Mouse (Mus musculus) liver, embryonic 16.5 days (tissue): Measurements from ENCODE around the gene Mbd3. TPM values are rescaled to one million over a fixed set of nuclear protein-coding genes. Genes with fewer than 3 reads are reported as not detected.
A peak's percentile ranks its signal among the peaks of the same experiment; 100 is the strongest.

Experiments
- ATAC-seq: fragments of 200-750 bp; cut with Nextera tagmentation; 2 replicates; pipeline ENCODE4 v1.8.0; 2017; ENCODE audit warnings: low read depth, mild to moderate bottlenecking, moderate number of reproducible peaks, moderate library complexity
- H3K27ac ChIP-seq: fragments of 300-500 bp; sonication (generic); 2 replicates; pipeline ENCODE4 v1.5.1; 2014; ENCODE audit warnings: mild to moderate bottlenecking, low read length
- H3K27me3 ChIP-seq: fragments of 300-500 bp; sonication (generic); 2 replicates; pipeline ENCODE4 v1.6.1; 2014; ENCODE audit warnings: low read depth, low read length, mixed read lengths; ENCODE audit not compliant: control insufficient read depth, insufficient read depth
- H3K36me3 ChIP-seq: fragments of 300-500 bp; sonication (generic); 2 replicates; pipeline ENCODE4 v1.6.1; 2014; ENCODE audit warnings: mild to moderate bottlenecking; ENCODE audit not compliant: control insufficient read depth, insufficient read depth
- H3K4me1 ChIP-seq: fragments of 300-500 bp; sonication (generic); 2 replicates; pipeline ENCODE4 v1.6.1; 2014; ENCODE audit warnings: low read depth, low read length, mixed read lengths; ENCODE audit not compliant: control insufficient read depth
- H3K4me2 ChIP-seq: fragments of 300-500 bp; sonication (generic); 2 replicates; pipeline ENCODE4 v1.6.1; 2014; ENCODE audit warnings: low read depth, low read length, mixed read lengths
- H3K4me3 ChIP-seq: fragments of 300-500 bp; sonication (generic); 2 replicates; pipeline ENCODE4 v1.5.1; 2014; ENCODE audit warnings: low read depth, mild to moderate bottlenecking, low read length
- H3K9ac ChIP-seq: fragments of 300-500 bp; sonication (generic); 2 replicates; pipeline ENCODE4 v1.6.1; 2014; ENCODE audit warnings: low read depth, low read length
- H3K9me3 ChIP-seq: fragments of 300-500 bp; sonication (generic); replicated peaks from 2 replicates; pipeline ENCODE4 v1.6.1; 2016; ENCODE audit warnings: low read length; ENCODE audit not compliant: control insufficient read depth
- WGBS: fragments of 180-500 bp; shearing (Covaris S2); extraction: QIAGEN DNeasy Blood & Tissue Kit; methylation state at CpG from one replicate; pipeline ENCODE4 v1.1.7; 2014; ENCODE audit not compliant: insufficient replicate concordance; 5-methylcytosine and 5-hydroxymethylcytosine counted together
- polyA plus RNA-seq: library from polyadenylated mRNA; unstranded; fragments of >200 nt; fragmentation: Nextera tagmentation; extraction: Ambion mirVana; gene quantifications from 2 replicates; pipeline ENCODE4 v1.2.1, GENCODE M21; 2015

Mbd3 gene
- 49.2 and 52.7 TPM in 2 replicates for polyA plus RNA-seq

- ATAC-seq = peak; percentile 91
- WGBS = under 1% methylated on average over 57 of the region's 82 CpGs
These were observed at the start of gene Mbd3 for GRCm38 (mm10) chr10:80399191-80399972. Gene Mbd3, minus strand, starts transcription at chr10:80399550.

GRCm38 (mm10) chr10:80445898-80446601, 46.7 kb upstream of the Mbd3 start:
- no peak overlapping the region for H3K27ac ChIP-seq
- H3K4me1 ChIP-seq = peaks cover 26% of the 10 kb centered on the region
- no peak overlapping the region for H3K9ac ChIP-seq
- H3K4me3 ChIP-seq = no peak overlapping the region
- no peaks in the 10 kb centered on the region for H3K9me3 ChIP-seq
- H3K27me3 ChIP-seq = peaks cover under 1% of the 10 kb centered on the region
- peak; percentile 51 for ATAC-seq
- no peaks in the 10 kb centered on the region for H3K36me3 ChIP-seq
- no peak overlapping the region for H3K4me2 ChIP-seq
- WGBS = 8% methylated on average over 26 of the region's 26 CpGs

More at GRCm38 (mm10) chr10:80399191-80399972, at the start of gene Mbd3:
- H3K9ac ChIP-seq = peak within 1 kb of the TSS; percentile 97
- H3K36me3 ChIP-seq = peaks cover 34% of the 10 kb centered on the region
- H3K4me2 ChIP-seq = peak within 1 kb of the TSS; percentile 98
- H3K9me3 ChIP-seq = no peaks in the 10 kb centered on the region
- H3K27ac ChIP-seq = peak within 1 kb of the TSS; percentile 99
- H3K4me1 ChIP-seq = peaks cover 36% of the 10 kb centered on the region
- no peaks in the 10 kb centered on the region for H3K27me3 ChIP-seq
- peak within 1 kb of the TSS; percentile 96 for H3K4me3 ChIP-seq

- no peaks in the 10 kb centered on the region; the same call in 1 of the 2 replicates for H3K27me3 ChIP-seq
- H3K9me3 ChIP-seq = no peaks in the 10 kb centered on the region
- no peak overlapping the region for H3K4me2 ChIP-seq
- no peak overlapping the region for H3K9ac ChIP-seq
- no peaks in the 10 kb centered on the region for H3K36me3 ChIP-seq
- WGBS = 17% methylated on average over 1 of the region's 1 CpGs
- H3K27ac ChIP-seq = no peak overlapping the region
- peaks cover 20% of the 10 kb centered on the region for H3K4me1 ChIP-seq
- H3K4me3 ChIP-seq = no peak overlapping the region
- ATAC-seq = no peak
These were observed 45.7 kb upstream of the Mbd3 start for GRCm38 (mm10) chr10:80445052-80445451.

- no peak overlapping the region for H3K4me3 ChIP-seq
- H3K27ac ChIP-seq = no peak overlapping the region
- no peaks in the 10 kb centered on the region for H3K9me3 ChIP-seq
- H3K4me1 ChIP-seq = peaks cover 20% of the 10 kb centered on the region
- H3K27me3 ChIP-seq = no peaks in the 10 kb centered on the region; the same call in 1 of the 2 replicates
- H3K4me2 ChIP-seq = no peak overlapping the region
- no peaks in the 10 kb centered on the region for H3K36me3 ChIP-seq
- 37% methylated on average over 5 of the region's 5 CpGs for WGBS
- no peak for ATAC-seq
- no peak overlapping the region for H3K9ac ChIP-seq
These were observed 45.1 kb upstream of the Mbd3 start for GRCm38 (mm10) chr10:80444339-80445045.

GRCm38 (mm10) chr10:80443575-80444278, 44.4 kb upstream of the Mbd3 start:
- H3K36me3 ChIP-seq = no peaks in the 10 kb centered on the region
- no peak overlapping the region for H3K9ac ChIP-seq
- no peak overlapping the region for H3K4me3 ChIP-seq
- no peak overlapping the region for H3K27ac ChIP-seq
- no peak for ATAC-seq
- 65% methylated on average over 8 of the region's 8 CpGs for WGBS
- no peaks in the 10 kb centered on the region for H3K9me3 ChIP-seq
- peaks cover 20% of the 10 kb centered on the region for H3K4me1 ChIP-seq
- no peaks in the 10 kb centered on the region; the same call in 1 of the 2 replicates for H3K27me3 ChIP-seq
- H3K4me2 ChIP-seq = no peak overlapping the region

GRCm38 (mm10) chr10:80442989-80443388, 43.6 kb upstream of the Mbd3 start:
- 23% methylated on average over 2 of the region's 2 CpGs for WGBS
- no peak overlapping the region for H3K9ac ChIP-seq
- no peaks in the 10 kb centered on the region for H3K36me3 ChIP-seq
- H3K4me2 ChIP-seq = no peak overlapping the region
- H3K9me3 ChIP-seq = no peaks in the 10 kb centered on the region
- H3K4me1 ChIP-seq = peaks cover 19% of the 10 kb centered on the region
- no peak overlapping the region for H3K27ac ChIP-seq
- H3K4me3 ChIP-seq = no peak overlapping the region
- ATAC-seq = peak; percentile 19; the same call in 1 of the 2 replicates
- H3K27me3 ChIP-seq = no peaks in the 10 kb centered on the region

- Histone ChIP-seq H3K9ac (no peak overlapping the region), H3K36me3 (no peaks in the 10 kb centered on the region), H3K4me2 (no peak overlapping the region), H3K4me3 (no peak overlapping the region), H3K9me3 (no peaks in the 10 kb centered on the region), H3K27me3 (no peaks in the 10 kb centered on the region), H3K27ac (no peak overlapping the region), H3K4me1 (peaks cover 26% of the 10 kb centered on the region)
- 53% methylated on average over 8 of the region's 8 CpGs for WGBS
- no peak for ATAC-seq
These were observed 42.2 kb upstream of the Mbd3 start for GRCm38 (mm10) chr10:80441598-80441997.

- Histone ChIP-seq H3K4me2 (no peak overlapping the region), H3K27me3 (no peaks in the 10 kb centered on the region), H3K36me3 (no peaks in the 10 kb centered on the region), H3K27ac (no peak overlapping the region), H3K4me3 (no peak overlapping the region), H3K9me3 (no peaks in the 10 kb centered on the region), H3K9ac (no peak overlapping the region), H3K4me1 (peaks cover 30% of the 10 kb centered on the region)
- no peak for ATAC-seq
These were observed 40.7 kb upstream of the Mbd3 start for GRCm38 (mm10) chr10:80440031-80440430.
